Mouse (Mus musculus): ENCODE measurements around the gene Tmem131l. TPM values are rescaled to one million over a fixed set of nuclear protein-coding genes. Genes with fewer than 3 reads are reported as not detected.
"Not testable (repeated sequence)": the region's sequence is repeated elsewhere in the genome, so short reads cannot be mapped to it uniquely, and the experiment has no call there.

Gene Tmem131l
- total and polyA plus RNA-seq, 3 experiments, result 9.6 to 39.6 TPM; not detected in 1

- not testable (repeated sequence) for H3K4me3 ChIP-seq (ENCODE audit: control insufficient read depth in 1 of 2, insufficient read depth in 1 of 2, low read depth in 2 of 2, low read length in 2 of 2); H3K4me1 ChIP-seq (ENCODE audit: control insufficient read depth in 1 of 2, insufficient read depth in 2 of 2, low read length in 2 of 2); H3K79me2 ChIP-seq (ENCODE audit: control insufficient read depth, insufficient read depth, low read length, poor library complexity); DNase-seq (ENCODE audit: low read depth, low spot score); H3K9ac ChIP-seq (ENCODE audit: control insufficient read depth, low read depth, low read length, poor library complexity, severe bottlenecking); H3K27me3 ChIP-seq (ENCODE audit: control insufficient read depth in 1 of 2, insufficient read depth in 2 of 2, low read length in 2 of 2); H3K9me3 ChIP-seq (replicated peaks; ENCODE audit: insufficient read depth, low read length); H3K27ac ChIP-seq (ENCODE audit: control insufficient read depth, low read depth, low read length); H3K36me3 ChIP-seq (ENCODE audit: control insufficient read depth in 1 of 2, insufficient read depth in 2 of 2, low read length in 2 of 2)
These were observed 164.9 kb downstream of the Tmem131l start for GRCm38 (mm10) chr3:83875078-83875477.

GRCm38 (mm10) chr3:83872853-83873252 lies 167.1 kb downstream of the Tmem131l start:
- not testable (repeated sequence) for H3K4me1 ChIP-seq (ENCODE audit: control insufficient read depth in 1 of 2, insufficient read depth in 2 of 2, low read length in 2 of 2); H3K9ac ChIP-seq (ENCODE audit: control insufficient read depth, low read depth, low read length, poor library complexity, severe bottlenecking); H3K27ac ChIP-seq (ENCODE audit: control insufficient read depth, low read depth, low read length); H3K27me3 ChIP-seq (ENCODE audit: control insufficient read depth in 1 of 2, insufficient read depth in 2 of 2, low read length in 2 of 2); H3K4me3 ChIP-seq (ENCODE audit: control insufficient read depth in 1 of 2, insufficient read depth in 1 of 2, low read depth in 2 of 2, low read length in 2 of 2); DNase-seq (ENCODE audit: low read depth, low spot score); H3K36me3 ChIP-seq (ENCODE audit: control insufficient read depth in 1 of 2, insufficient read depth in 2 of 2, low read length in 2 of 2); H3K79me2 ChIP-seq (ENCODE audit: control insufficient read depth, insufficient read depth, low read length, poor library complexity); H3K9me3 ChIP-seq (replicated peaks; ENCODE audit: insufficient read depth, low read length)

- DNase-seq (ENCODE audit: low read depth, low spot score); H3K27ac ChIP-seq (ENCODE audit: control insufficient read depth, low read depth, low read length); H3K9ac ChIP-seq (ENCODE audit: control insufficient read depth, low read depth, low read length, poor library complexity, severe bottlenecking): not testable (repeated sequence)
These were observed 168.0 kb downstream of the Tmem131l start for GRCm38 (mm10) chr3:83871962-83872361.

GRCm38 (mm10) chr3:83871559-83871958 lies 168.4 kb downstream of the Tmem131l start:
- not testable (repeated sequence) for H3K4me3 ChIP-seq (ENCODE audit: control insufficient read depth in 1 of 2, insufficient read depth in 1 of 2, low read depth in 2 of 2, low read length in 2 of 2); H3K9ac ChIP-seq (ENCODE audit: control insufficient read depth, low read depth, low read length, poor library complexity, severe bottlenecking); H3K79me2 ChIP-seq (ENCODE audit: control insufficient read depth, insufficient read depth, low read length, poor library complexity); DNase-seq (ENCODE audit: low read depth, low spot score); H3K4me1 ChIP-seq (ENCODE audit: control insufficient read depth in 1 of 2, insufficient read depth in 2 of 2, low read length in 2 of 2); H3K36me3 ChIP-seq (ENCODE audit: control insufficient read depth in 1 of 2, insufficient read depth in 2 of 2, low read length in 2 of 2); H3K27me3 ChIP-seq (ENCODE audit: control insufficient read depth in 1 of 2, insufficient read depth in 2 of 2, low read length in 2 of 2); H3K27ac ChIP-seq (ENCODE audit: control insufficient read depth, low read depth, low read length); H3K9me3 ChIP-seq (replicated peaks; ENCODE audit: insufficient read depth, low read length)

More at GRCm38 (mm10) chr3:83871962-83872361, 168.0 kb downstream of the Tmem131l start:
- not testable (repeated sequence) for H3K4me1 ChIP-seq (ENCODE audit: control insufficient read depth in 1 of 2, insufficient read depth in 2 of 2, low read length in 2 of 2); H3K4me3 ChIP-seq (ENCODE audit: control insufficient read depth in 1 of 2, insufficient read depth in 1 of 2, low read depth in 2 of 2, low read length in 2 of 2); H3K36me3 ChIP-seq (ENCODE audit: control insufficient read depth in 1 of 2, insufficient read depth in 2 of 2, low read length in 2 of 2); H3K9me3 ChIP-seq (replicated peaks; ENCODE audit: insufficient read depth, low read length); H3K27me3 ChIP-seq (ENCODE audit: control insufficient read depth in 1 of 2, insufficient read depth in 2 of 2, low read length in 2 of 2); H3K79me2 ChIP-seq (ENCODE audit: control insufficient read depth, insufficient read depth, low read length, poor library complexity)

- Histone ChIP-seq H3K79me2 (ENCODE audit: control insufficient read depth, insufficient read depth, low read length, poor library complexity) (no peaks in the 10 kb centered on the region), H3K4me3 (ENCODE audit: control insufficient read depth in 1 of 2, insufficient read depth in 1 of 2, low read depth in 2 of 2, low read length in 2 of 2) (no peak overlapping the region), H3K4me1 (ENCODE audit: control insufficient read depth in 1 of 2, insufficient read depth in 2 of 2, low read length in 2 of 2) (no peaks in the 10 kb centered on the region), H3K9ac (ENCODE audit: control insufficient read depth, low read depth, low read length, poor library complexity, severe bottlenecking) (no peak overlapping the region), H3K27me3 (ENCODE audit: control insufficient read depth in 1 of 2, insufficient read depth in 2 of 2, low read length in 2 of 2) (no peaks in the 10 kb centered on the region), H3K9me3 (replicated peaks; ENCODE audit: insufficient read depth, low read length) (no peaks in the 10 kb centered on the region), H3K36me3 (ENCODE audit: control insufficient read depth in 1 of 2, insufficient read depth in 2 of 2, low read length in 2 of 2) (no peaks in the 10 kb centered on the region), H3K27ac (ENCODE audit: control insufficient read depth, low read depth, low read length) (no peak overlapping the region)
- TF ChIP-seq EP300 (IDR thresholded peaks at IDR 0.05; ENCODE audit: low read depth in 1 of 2, low read length in 2 of 2) (no peak), TCF12 (IDR thresholded peaks at IDR 0.05; ENCODE audit: low read depth, low read length) (no peak), ELF1 (IDR thresholded peaks at IDR 0.05; ENCODE audit: low read depth, low read length) (no peak), USF2 (IDR thresholded peaks at IDR 0.05; ENCODE audit: borderline replicate concordance in 1 of 2, insufficient read depth in 1 of 2, low read depth in 1 of 2, low read length in 2 of 2) (no peak), KAT2A (conservative IDR thresholded peaks at IDR 0.05; ENCODE audit: low read depth, low read length) (no peak), SIN3A (IDR thresholded peaks at IDR 0.05; ENCODE audit: low read length) (no peak), SMC3 (IDR thresholded peaks at IDR 0.05; ENCODE audit: low read depth, low read length) (no peak), GABPA (IDR thresholded peaks at IDR 0.05; ENCODE audit: low read depth, low read length) (no peak), MYB (IDR thresholded peaks at IDR 0.05; ENCODE audit: low read depth, low read length) (no peak), NRF1 (IDR thresholded peaks at IDR 0.05; ENCODE audit: insufficient read depth, low read depth, low read length, poor library complexity, severe bottlenecking) (no peak), POLR2AphosphoS2 (IDR thresholded peaks at IDR 0.05; ENCODE audit: low read length) (no peak)
- no peak for DNase-seq (ENCODE audit: low read depth, low spot score)
These were observed 170.2 kb downstream of the Tmem131l start for GRCm38 (mm10) chr3:83869776-83870175.

Measured in MEL (cell line).